Mouse (Mus musculus): ENCODE results near the gene E130114P18Rik. TPM values are rescaled to one million over a fixed set of nuclear protein-coding genes. Genes with fewer than 3 reads are reported as not detected.

E130114P18Rik gene
- polyA plus RNA-seq, 1 experiment from 2014 or later = 0.35 TPM

GRCm38 (mm10) chr4:97669808-97670207, 108.1 kb downstream of the E130114P18Rik start:
- Histone ChIP-seq H3K4me2 (replicated peaks; ENCODE audit: low read depth, low read length) (no peak overlapping the region), H3K27ac (ENCODE audit: low read depth, low read length) (no peak overlapping the region), H3K36me3 (ENCODE audit: control insufficient read depth, insufficient read depth, low read length) (no peaks in the 10 kb centered on the region), H3K9me3 (ENCODE audit: control insufficient read depth, low read length) (no peaks in the 10 kb centered on the region), H3K4me1 (ENCODE audit: control insufficient read depth, insufficient read depth, low read length) (no peaks in the 10 kb centered on the region), H3K4me3 (ENCODE audit: low read length) (no peak overlapping the region), H3K9ac (ENCODE audit: low read depth, low read length) (no peak overlapping the region), H3K27me3 (ENCODE audit: control insufficient read depth, insufficient read depth, low read length) (no peaks in the 10 kb centered on the region)
- no peak for ATAC-seq (ENCODE audit: low FRiP score, low TSS enrichment)
- WGBS = 95% methylated on average over 3 of the region's 3 CpGs

DNA sequence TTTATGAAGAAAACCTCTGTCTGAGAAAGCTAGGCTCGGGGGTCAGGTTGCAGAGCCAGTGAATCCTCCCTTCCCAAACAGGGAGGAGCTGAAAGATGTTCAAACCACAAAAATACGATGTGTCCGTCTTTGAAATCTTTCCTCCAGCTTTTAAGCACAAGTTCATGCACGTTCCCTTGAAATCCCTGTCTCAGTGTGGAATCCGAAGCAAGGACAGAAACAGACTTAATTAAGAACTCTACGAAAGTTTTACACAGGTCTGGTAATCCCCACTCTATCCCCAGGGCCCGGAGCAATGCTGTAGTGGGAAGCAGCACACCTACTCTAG, 112.5 kb downstream of the E130114P18Rik start:
- 63% methylated on average over 7 of the region's 7 CpGs for WGBS

GRCm38 (mm10) chr4:97664738-97665427, 113.0 kb downstream of the E130114P18Rik start:
- Histone ChIP-seq H3K4me1 (ENCODE audit: control insufficient read depth, insufficient read depth, low read length) (no peaks in the 10 kb centered on the region), H3K36me3 (ENCODE audit: control insufficient read depth, insufficient read depth, low read length) (no peaks in the 10 kb centered on the region), H3K27ac (ENCODE audit: low read depth, low read length) (no peak overlapping the region), H3K4me3 (ENCODE audit: low read length) (no peak overlapping the region), H3K9me3 (ENCODE audit: control insufficient read depth, low read length) (no peaks in the 10 kb centered on the region), H3K4me2 (replicated peaks; ENCODE audit: low read depth, low read length) (no peak overlapping the region), H3K9ac (ENCODE audit: low read depth, low read length) (no peak overlapping the region), H3K27me3 (ENCODE audit: control insufficient read depth, insufficient read depth, low read length) (no peaks in the 10 kb centered on the region)
- 54% methylated on average over 7 of the region's 7 CpGs for WGBS
- ATAC-seq (ENCODE audit: low FRiP score, low TSS enrichment) = no peak

More for the DNA sequence above, 112.5 kb downstream of the E130114P18Rik start:
- no peaks in the 10 kb centered on the region for H3K36me3 ChIP-seq (ENCODE audit: control insufficient read depth, insufficient read depth, low read length)
- H3K4me2 ChIP-seq (replicated peaks; ENCODE audit: low read depth, low read length) = no peak overlapping the region
- no peak for ATAC-seq (ENCODE audit: low FRiP score, low TSS enrichment)
- no peaks in the 10 kb centered on the region for H3K27me3 ChIP-seq (ENCODE audit: control insufficient read depth, insufficient read depth, low read length)
- H3K9me3 ChIP-seq (ENCODE audit: control insufficient read depth, low read length) = no peaks in the 10 kb centered on the region
- no peak overlapping the region for H3K4me3 ChIP-seq (ENCODE audit: low read length)
- H3K9ac ChIP-seq (ENCODE audit: low read depth, low read length) = no peak overlapping the region
- H3K4me1 ChIP-seq (ENCODE audit: control insufficient read depth, insufficient read depth, low read length) = no peaks in the 10 kb centered on the region
- H3K27ac ChIP-seq (ENCODE audit: low read depth, low read length) = no peak overlapping the region

DNA sequence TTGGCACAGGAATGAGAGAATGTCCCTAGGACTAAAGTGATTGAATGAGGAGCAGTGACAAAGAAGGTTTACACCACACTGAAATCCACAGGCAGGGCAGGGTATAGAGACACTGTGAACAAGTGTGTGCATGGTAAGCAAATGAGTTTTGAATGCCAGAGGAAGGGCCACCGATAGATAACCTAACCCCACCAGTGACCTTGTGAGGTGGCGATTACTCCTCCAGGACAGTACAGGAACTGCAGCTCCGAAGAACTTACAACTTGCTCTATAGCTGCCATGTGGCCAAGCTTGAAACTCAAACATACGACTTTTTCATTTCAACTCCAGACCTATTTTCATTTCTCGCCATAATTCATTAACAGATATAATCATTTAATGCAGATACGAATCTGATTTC, 114.0 kb downstream of the E130114P18Rik start:
- WGBS = 87% methylated on average over 6 of the region's 6 CpGs
- no peaks in the 10 kb centered on the region for H3K36me3 ChIP-seq (ENCODE audit: control insufficient read depth, insufficient read depth, low read length)

GRCm38 (mm10) chr4:97662841-97663240, 115.0 kb downstream of the E130114P18Rik start:
- H3K27ac ChIP-seq (ENCODE audit: low read depth, low read length) = no peak overlapping the region
- no peaks in the 10 kb centered on the region for H3K27me3 ChIP-seq (ENCODE audit: control insufficient read depth, insufficient read depth, low read length)
- no peaks in the 10 kb centered on the region for H3K4me1 ChIP-seq (ENCODE audit: control insufficient read depth, insufficient read depth, low read length)
- no peak overlapping the region for H3K4me3 ChIP-seq (ENCODE audit: low read length)
- no peaks in the 10 kb centered on the region for H3K36me3 ChIP-seq (ENCODE audit: control insufficient read depth, insufficient read depth, low read length)
- WGBS = 53% methylated on average over 11 of the region's 11 CpGs
- H3K9me3 ChIP-seq (ENCODE audit: control insufficient read depth, low read length) = no peaks in the 10 kb centered on the region
- no peak for ATAC-seq (ENCODE audit: low FRiP score, low TSS enrichment)
- no peak overlapping the region for H3K9ac ChIP-seq (ENCODE audit: low read depth, low read length)
- H3K4me2 ChIP-seq (replicated peaks; ENCODE audit: low read depth, low read length) = no peak overlapping the region

More for the DNA sequence above, 114.0 kb downstream of the E130114P18Rik start:
- no peak overlapping the region for H3K4me2 ChIP-seq (replicated peaks; ENCODE audit: low read depth, low read length)
- no peak for ATAC-seq (ENCODE audit: low FRiP score, low TSS enrichment)
- H3K27me3 ChIP-seq (ENCODE audit: control insufficient read depth, insufficient read depth, low read length) = no peaks in the 10 kb centered on the region
- no peak overlapping the region for H3K27ac ChIP-seq (ENCODE audit: low read depth, low read length)
- H3K9me3 ChIP-seq (ENCODE audit: control insufficient read depth, low read length) = no peaks in the 10 kb centered on the region
- H3K9ac ChIP-seq (ENCODE audit: low read depth, low read length) = no peak overlapping the region
- H3K4me3 ChIP-seq (ENCODE audit: low read length) = no peak overlapping the region
- no peaks in the 10 kb centered on the region for H3K4me1 ChIP-seq (ENCODE audit: control insufficient read depth, insufficient read depth, low read length)

- Histone ChIP-seq H3K27me3 (ENCODE audit: control insufficient read depth, insufficient read depth, low read length) (no peaks in the 10 kb centered on the region), H3K4me1 (ENCODE audit: control insufficient read depth, insufficient read depth, low read length) (no peaks in the 10 kb centered on the region), H3K9ac (ENCODE audit: low read depth, low read length) (no peak overlapping the region), H3K27ac (ENCODE audit: low read depth, low read length) (no peak overlapping the region), H3K9me3 (ENCODE audit: control insufficient read depth, low read length) (no peaks in the 10 kb centered on the region), H3K4me3 (ENCODE audit: low read length) (no peak overlapping the region), H3K36me3 (ENCODE audit: control insufficient read depth, insufficient read depth, low read length) (no peaks in the 10 kb centered on the region), H3K4me2 (replicated peaks; ENCODE audit: low read depth, low read length) (no peak overlapping the region)
- ATAC-seq (ENCODE audit: low FRiP score, low TSS enrichment) = no peak
- 88% methylated on average over 10 of the region's 10 CpGs for WGBS
These were observed 116.1 kb downstream of the E130114P18Rik start for GRCm38 (mm10) chr4:97661611-97662273.

DNA sequence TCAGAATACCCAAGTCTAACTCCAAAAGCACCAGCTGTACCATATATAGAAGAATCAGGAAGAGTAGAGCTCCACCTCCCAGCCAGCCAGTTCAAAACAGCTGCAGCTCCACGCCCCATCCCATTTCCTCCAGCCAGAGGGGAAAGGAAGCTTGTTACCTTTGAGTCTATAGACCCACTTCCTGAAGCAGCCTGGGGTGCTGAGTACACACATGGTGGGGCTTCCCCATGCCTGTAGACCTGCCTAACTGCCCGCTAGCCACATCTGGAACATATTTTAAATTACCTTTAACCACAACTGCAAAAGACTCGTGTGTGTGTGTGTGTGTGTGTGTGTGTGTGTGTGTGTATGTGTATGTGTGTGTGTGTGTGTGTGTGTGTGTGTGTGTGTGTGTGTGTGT, 120.3 kb downstream of the E130114P18Rik start:
- no peaks in the 10 kb centered on the region for H3K4me1 ChIP-seq (ENCODE audit: control insufficient read depth, insufficient read depth, low read length)
- no peaks in the 10 kb centered on the region for H3K36me3 ChIP-seq (ENCODE audit: control insufficient read depth, insufficient read depth, low read length)
- no peak overlapping the region for H3K4me2 ChIP-seq (replicated peaks; ENCODE audit: low read depth, low read length)
- H3K9me3 ChIP-seq (ENCODE audit: control insufficient read depth, low read length) = no peaks in the 10 kb centered on the region
- H3K4me3 ChIP-seq (ENCODE audit: low read length) = no peak overlapping the region
- H3K27ac ChIP-seq (ENCODE audit: low read depth, low read length) = no peak overlapping the region
- WGBS = 59% methylated on average over 3 of the region's 3 CpGs
- H3K27me3 ChIP-seq (ENCODE audit: control insufficient read depth, insufficient read depth, low read length) = no peaks in the 10 kb centered on the region
- no peak overlapping the region for H3K9ac ChIP-seq (ENCODE audit: low read depth, low read length)
- no peak for ATAC-seq (ENCODE audit: low FRiP score, low TSS enrichment)

GRCm38 (mm10) chr4:97649626-97650015, 128.3 kb downstream of the E130114P18Rik start:
- Histone ChIP-seq H3K9ac (ENCODE audit: low read depth, low read length) (no peak overlapping the region), H3K4me3 (ENCODE audit: low read length) (no peak overlapping the region), H3K4me2 (replicated peaks; ENCODE audit: low read depth, low read length) (no peak overlapping the region), H3K4me1 (ENCODE audit: control insufficient read depth, insufficient read depth, low read length) (peaks cover 6% of the 10 kb centered on the region; the same call in 1 of the 2 replicates), H3K27ac (ENCODE audit: low read depth, low read length) (no peak overlapping the region), H3K27me3 (ENCODE audit: control insufficient read depth, insufficient read depth, low read length) (no peaks in the 10 kb centered on the region), H3K9me3 (ENCODE audit: control insufficient read depth, low read length) (no peaks in the 10 kb centered on the region), H3K36me3 (ENCODE audit: control insufficient read depth, insufficient read depth, low read length) (no peaks in the 10 kb centered on the region)
- no peak for ATAC-seq (ENCODE audit: low FRiP score, low TSS enrichment)
- WGBS = 80% methylated on average over 5 of the region's 5 CpGs

DNA sequence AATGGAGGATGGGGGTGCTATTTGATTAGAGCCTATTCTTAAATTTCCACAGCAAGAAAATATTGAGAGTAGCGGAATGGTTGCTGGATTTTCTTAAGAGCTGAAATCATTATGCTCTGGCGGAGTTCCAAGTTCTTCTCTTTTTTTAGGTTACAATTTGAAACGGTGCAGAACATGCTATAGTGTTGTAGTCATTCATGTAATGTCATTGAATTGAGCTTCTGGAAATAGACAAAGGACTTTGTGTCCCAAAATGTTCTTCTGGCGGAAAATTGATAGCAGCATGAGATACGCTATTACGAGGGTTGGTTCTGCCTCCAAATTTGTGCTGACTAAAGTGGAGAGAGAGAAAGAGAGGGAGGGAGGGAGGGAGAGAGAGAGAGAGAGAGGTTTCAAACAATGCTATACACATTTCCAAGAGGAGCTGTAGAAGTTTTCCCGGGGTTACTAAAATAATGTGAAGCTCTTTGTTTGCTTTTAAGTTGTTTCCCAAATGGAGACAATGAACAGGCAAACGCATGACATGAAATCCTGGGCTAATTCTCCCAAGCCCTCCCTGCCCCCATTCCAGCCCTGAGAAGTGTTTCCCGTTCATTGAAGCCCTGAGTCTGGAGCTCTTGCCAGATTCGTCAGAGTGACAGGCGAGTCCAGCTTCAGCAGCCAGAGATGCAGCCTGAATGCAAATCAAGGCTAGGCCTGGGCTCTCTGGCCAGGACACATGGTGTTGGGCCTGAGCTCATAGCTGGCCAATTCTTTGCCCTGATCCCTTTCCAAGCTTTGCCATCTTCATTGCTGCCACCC, 128.9 kb downstream of the E130114P18Rik start:
- no peak overlapping the region for H3K4me2 ChIP-seq (replicated peaks; ENCODE audit: low read depth, low read length)
- no peaks in the 10 kb centered on the region for H3K36me3 ChIP-seq (ENCODE audit: control insufficient read depth, insufficient read depth, low read length)
- H3K27me3 ChIP-seq (ENCODE audit: control insufficient read depth, insufficient read depth, low read length) = no peaks in the 10 kb centered on the region
- no peak overlapping the region for H3K27ac ChIP-seq (ENCODE audit: low read depth, low read length)
- H3K4me3 ChIP-seq (ENCODE audit: low read length) = no peak overlapping the region
- H3K4me1 ChIP-seq (ENCODE audit: control insufficient read depth, insufficient read depth, low read length) = peaks cover 6% of the 10 kb centered on the region; the same call in 1 of the 2 replicates
- H3K9ac ChIP-seq (ENCODE audit: low read depth, low read length) = no peak overlapping the region
- 47% methylated on average over 11 of the region's 11 CpGs for WGBS
- no peaks in the 10 kb centered on the region for H3K9me3 ChIP-seq (ENCODE audit: control insufficient read depth, low read length)
- ATAC-seq (ENCODE audit: low FRiP score, low TSS enrichment) = no peak

Measured in kidney, embryonic 14.5 days (tissue).